Mouse (Mus musculus) megakaryocyte progenitor cell, adult 5-6 weeks (primary cell): ENCODE data around the gene Fam162b. TPM values are rescaled to one million over a fixed set of nuclear protein-coding genes. Genes with fewer than 3 reads are reported as not detected.

Source experiments
- total RNA-seq, 2 experiments: library from RNA; stranded (forward) in 1 of 2; stranded (reverse) in 1 of 2; fragments of 157-497, 149-512 nt in 1 of 2; fragments of 200-1000 nt in 1 of 2; gene quantifications; 2 replicates each; pipeline versions ENCODE4 v1.2.3 to v1.2.4; 2015 to 2017

Gene Fam162b
- total RNA-seq, 2 experiments from 2014 or later, result not detected

Other genes with a start within 250 kb of the Fam162b start
- gene Gm49339, start 109.9 kb downstream of the Fam162b start, total RNA-seq (2015), result 1.1 TPM in 1 of 2 replicates, not detected in the other
- gene Gm49339, start 109.9 kb downstream of the Fam162b start, total RNA-seq (2017), result 0.20 and 1.1 TPM in 2 replicates
- gene Lilr4b, start 109.9 kb downstream of the Fam162b start, total RNA-seq (2015), result 19.2 and 24.3 TPM in 2 replicates
- 12.6 and 21.0 TPM in 2 replicates for gene Lilr4b, start 109.9 kb downstream of the Fam162b start, total RNA-seq (2017)
- 27.7 and 39.5 TPM in 2 replicates for gene Lilrb4a, start 99.6 kb downstream of the Fam162b start, total RNA-seq (2015)
- 26.8 and 31.4 TPM in 2 replicates for gene Lilrb4a, start 99.6 kb downstream of the Fam162b start, total RNA-seq (2017)
- gene Gprc6a, start 40.9 kb upstream of the Fam162b start, total RNA-seq (2015), result not detected in 2 replicates
- not detected in 2 replicates for gene Gprc6a, start 40.9 kb upstream of the Fam162b start, total RNA-seq (2017)
- gene Rfx6, start 87.2 kb upstream of the Fam162b start, total RNA-seq (2015), result not detected in 2 replicates
- gene Rfx6, start 87.2 kb upstream of the Fam162b start, total RNA-seq (2017), result not detected in 2 replicates